Mouse (Mus musculus) skeletal muscle tissue, adult 2 months (tissue): ENCODE measurements around the gene Ptprd.

Experiments
- DNase-seq: peaks from one replicate; pipeline ENCODE4 v3.0.0-alpha.2; 2012; ENCODE audit warnings: low read depth, low spot score

Ptprd gene

DNA sequence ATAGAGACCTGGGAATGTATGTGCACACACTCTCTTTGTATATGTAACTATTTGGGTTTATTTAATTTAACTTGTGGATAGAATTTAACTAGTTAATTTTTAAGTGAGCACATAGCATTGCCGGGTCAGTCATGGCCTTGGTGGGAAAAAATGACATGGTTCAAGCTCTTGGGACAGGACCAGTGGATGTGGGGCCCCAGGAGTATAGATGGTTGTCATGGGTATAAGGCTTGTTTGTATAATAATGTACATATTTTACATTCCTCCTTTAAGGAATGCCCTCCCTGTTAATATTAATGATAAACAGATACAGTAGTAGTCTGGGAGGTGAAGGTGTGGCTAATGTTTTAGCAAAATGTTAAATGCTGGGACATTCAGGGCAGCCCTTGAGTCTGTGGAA, 962.8 kb downstream of the Ptprd start:
- no peak for DNase-seq

DNA sequence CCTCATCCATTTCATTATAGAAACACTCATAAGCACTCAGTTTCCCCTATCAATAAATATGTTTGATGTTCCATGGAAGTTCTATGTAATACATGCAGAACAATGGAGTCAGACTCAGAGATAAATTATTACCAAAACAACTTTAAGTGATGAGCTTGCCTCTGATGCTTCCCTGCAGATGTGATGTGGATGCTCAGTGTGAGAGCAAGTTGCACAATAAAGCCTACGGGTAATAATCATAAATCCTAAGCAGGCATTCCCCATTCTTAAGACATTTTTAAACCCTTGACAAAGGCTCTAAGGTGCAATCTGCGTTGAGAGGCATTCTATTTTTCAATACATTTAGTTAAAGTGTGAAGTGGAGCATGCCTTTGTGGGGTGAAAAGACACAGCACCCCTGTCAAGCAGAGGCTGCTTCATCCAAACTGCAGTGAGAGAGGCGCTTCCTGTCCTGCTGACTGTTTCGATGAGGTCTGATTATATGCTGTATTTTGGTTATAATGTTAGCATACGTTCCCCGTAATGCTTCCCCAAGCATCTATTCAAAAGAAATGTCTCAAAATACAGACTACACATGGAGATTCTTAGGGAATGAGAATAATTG, 969.8 kb downstream of the Ptprd start:
- no peak for DNase-seq

DNA sequence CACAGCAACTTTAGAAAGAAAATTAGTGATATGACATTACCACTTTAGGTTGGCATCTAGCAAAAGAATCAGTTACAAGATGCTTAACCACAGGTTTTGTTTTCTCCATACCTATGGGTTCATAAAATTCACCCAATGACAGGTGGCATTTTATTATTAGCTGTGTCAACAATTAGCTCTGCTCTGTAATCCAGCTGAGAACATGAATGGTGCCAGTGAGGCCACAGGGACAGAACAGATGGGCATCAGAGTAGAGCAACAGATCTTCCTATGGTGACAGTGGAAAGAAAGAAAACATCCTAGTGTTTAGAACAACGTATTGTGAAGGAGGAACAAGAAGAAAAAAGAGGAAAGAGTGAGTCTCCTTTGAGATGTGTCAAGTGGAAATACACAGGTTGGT, 973.6 kb downstream of the Ptprd start:
- DNase-seq = no peak

DNA sequence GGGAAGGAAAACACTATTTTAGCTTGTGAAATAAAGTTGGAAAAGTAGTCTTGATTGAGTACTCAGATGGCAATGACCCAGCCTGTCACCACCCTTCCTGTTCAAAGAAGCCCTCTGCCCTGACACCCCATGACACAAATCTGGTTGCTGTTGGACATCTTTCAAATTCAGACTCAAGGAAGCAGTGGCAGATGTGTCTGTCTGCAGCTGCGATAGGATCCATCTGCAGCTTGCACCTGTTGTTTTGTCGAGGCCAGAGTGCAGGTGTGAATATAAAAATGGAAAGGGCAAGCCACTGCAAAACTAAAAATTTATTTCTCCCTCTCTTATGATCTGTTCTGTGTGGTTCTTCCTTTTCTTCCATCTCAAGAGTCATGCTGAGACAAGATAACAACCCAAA, 978.5 kb downstream of the Ptprd start:
- no peak for DNase-seq

GRCm38 (mm10) chr4:77168866-77169265, 1042.9 kb downstream of the Ptprd start:
- DNase-seq = peak; percentile 72

GRCm38 (mm10) chr4:77157601-77158000, 1054.2 kb downstream of the Ptprd start:
- no peak for DNase-seq

GRCm38 (mm10) chr4:77155561-77155960, 1056.2 kb downstream of the Ptprd start:
- DNase-seq = no peak

DNA sequence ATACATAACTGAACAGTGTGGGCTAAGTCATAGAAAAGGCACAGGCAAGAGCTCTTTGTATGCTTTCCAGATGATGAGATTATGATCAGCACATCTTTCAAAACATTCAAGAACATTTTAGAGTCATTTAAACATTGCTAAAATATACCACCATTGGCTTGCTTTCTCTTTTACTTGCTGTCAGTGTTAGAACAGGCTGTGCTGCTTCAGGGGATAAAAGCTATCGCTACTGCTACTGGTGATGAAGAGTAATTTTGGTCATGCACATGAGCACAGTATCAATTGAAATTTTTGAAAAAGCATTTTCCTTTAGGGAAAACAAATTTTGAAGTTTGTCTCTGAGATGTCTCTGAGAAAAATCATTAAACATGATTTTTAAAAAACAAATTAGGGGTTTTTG, 1056.7 kb downstream of the Ptprd start:
- no peak for DNase-seq

- DNase-seq = no peak
Observed at GRCm38 (mm10) chr4:77124852-77125251, 1086.9 kb downstream of the Ptprd start.

DNA sequence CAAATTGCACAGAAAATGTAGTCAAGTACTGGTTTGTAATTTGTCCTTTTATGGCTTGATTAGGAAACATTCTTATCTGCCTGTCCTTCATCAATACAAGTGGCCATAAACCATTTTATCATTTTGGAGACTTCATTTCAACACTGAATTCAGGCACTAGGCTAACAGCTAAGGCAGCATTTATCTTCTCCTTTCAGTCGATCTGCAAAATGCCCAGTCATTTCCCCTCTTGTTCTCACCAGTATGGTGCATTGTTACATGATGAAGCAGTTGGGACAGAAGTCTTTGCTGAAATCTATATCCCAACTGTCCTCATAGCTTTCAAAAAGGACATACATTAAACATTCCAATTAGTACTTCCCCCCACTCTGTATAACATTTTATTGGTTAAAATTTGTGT, 1100.9 kb downstream of the Ptprd start:
- DNase-seq = no peak

DNA sequence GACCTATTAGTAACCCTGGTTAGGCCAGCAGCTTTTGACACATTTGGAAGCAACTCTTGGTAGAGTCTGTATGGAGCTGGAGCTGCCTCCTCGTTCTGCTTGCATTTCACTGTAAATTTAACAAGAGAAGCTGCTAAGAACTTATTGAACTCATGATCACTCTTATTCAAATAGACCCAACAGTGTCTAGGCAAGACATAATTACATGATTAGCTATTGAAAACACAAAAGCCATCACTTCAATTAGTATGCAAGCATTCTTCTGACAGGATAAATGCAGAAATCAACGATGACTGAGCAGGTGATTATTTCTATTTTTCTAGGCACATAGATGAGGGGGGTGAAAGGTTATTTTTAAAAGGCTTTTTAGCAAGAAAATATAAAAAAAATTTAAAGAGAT, 1104.5 kb downstream of the Ptprd start:
- DNase-seq = no peak

- DNase-seq = peak; percentile 17
Observed at GRCm38 (mm10) chr4:77083165-77083564, 1128.6 kb downstream of the Ptprd start.

- DNase-seq = no peak
Observed at GRCm38 (mm10) chr4:77077607-77078006, 1134.2 kb downstream of the Ptprd start.

DNA sequence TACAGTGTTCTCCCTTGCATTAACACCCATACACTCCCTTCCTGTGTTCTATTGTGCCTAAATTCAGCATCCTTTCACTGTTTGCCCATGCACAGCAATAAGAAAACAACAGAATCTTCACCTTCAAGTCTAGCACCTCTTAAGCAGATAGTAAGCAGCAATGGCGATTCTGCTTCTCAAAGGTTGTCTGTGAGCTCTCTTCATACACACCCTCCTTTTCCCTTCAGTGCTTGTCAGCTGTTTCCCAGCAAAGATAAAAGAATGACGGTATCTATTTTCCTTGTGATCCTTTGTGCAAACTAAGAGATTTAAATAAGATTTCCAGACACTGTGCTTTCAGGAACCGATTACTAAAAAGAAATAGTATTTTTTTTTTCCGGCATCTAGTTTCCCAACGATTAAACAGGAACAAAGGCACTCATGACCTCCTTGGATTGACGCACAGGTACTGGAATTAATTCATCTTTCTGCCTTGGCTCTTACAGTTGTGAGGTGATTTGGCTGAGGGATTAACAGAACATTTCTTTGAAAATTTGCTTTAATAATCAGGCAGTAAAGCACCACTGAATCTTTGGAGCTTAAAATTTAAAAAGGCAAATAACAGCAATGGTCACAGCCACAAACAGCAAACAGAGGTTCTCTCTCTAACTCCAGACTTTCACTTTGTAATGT, 1161.1 kb downstream of the Ptprd start:
- no peak for DNase-seq

DNA sequence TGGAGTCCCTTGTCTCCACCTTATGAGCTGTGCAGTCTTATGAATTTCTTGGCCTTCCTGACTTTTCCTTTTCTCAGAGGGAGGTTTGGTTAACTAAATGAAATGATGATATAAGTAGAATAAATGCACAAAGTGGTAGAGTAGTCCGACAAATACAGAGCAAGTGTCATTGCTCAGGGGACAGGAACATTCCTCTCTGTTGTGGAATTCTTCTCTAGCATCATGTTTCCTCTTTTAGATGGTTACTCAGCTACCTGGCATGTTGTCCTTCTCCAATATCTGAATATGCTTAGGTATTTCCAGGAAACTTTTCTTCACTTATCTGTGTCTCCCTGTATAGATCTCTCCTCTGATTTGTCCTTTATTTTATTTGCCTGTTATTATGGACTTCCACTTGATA, 1207.3 kb downstream of the Ptprd start:
- DNase-seq = no peak

DNA sequence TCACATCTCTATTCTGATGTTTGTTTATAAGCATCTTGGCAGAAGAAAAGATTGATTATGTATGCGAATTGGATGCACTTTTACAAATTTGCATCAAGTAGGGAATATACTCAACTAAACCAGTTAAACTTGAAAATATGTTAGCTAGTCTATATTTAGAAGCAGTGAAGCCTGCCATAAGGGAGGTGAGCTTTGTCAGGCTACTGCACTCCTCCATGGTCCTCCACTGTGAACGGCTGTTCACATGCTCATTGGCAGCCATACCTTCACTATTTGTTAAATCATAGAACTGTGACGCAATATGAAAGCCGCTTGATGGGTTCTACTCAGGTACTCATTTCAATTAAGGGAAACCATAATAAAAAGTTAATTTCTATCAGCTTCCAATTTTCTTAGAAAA, 1215.6 kb downstream of the Ptprd start:
- DNase-seq = no peak

DNA sequence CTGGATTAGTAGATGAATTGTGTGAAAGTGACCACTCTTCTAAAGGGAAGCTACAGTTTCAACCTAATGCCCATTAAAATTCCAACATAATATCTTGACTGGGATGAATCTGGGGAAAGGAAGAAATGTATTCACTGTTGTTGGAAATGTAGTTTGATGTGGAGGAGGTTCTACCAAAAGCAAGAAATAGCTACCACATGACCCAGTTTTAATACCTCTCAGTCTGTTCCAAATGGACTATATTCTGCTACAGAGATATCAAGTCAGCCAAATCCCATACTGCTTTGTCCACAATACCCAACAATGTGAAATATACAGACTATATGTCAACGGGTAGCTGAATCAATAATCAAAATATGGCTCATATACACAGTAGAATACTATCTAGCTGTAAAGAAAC, 1221.8 kb downstream of the Ptprd start:
- no peak for DNase-seq

DNA sequence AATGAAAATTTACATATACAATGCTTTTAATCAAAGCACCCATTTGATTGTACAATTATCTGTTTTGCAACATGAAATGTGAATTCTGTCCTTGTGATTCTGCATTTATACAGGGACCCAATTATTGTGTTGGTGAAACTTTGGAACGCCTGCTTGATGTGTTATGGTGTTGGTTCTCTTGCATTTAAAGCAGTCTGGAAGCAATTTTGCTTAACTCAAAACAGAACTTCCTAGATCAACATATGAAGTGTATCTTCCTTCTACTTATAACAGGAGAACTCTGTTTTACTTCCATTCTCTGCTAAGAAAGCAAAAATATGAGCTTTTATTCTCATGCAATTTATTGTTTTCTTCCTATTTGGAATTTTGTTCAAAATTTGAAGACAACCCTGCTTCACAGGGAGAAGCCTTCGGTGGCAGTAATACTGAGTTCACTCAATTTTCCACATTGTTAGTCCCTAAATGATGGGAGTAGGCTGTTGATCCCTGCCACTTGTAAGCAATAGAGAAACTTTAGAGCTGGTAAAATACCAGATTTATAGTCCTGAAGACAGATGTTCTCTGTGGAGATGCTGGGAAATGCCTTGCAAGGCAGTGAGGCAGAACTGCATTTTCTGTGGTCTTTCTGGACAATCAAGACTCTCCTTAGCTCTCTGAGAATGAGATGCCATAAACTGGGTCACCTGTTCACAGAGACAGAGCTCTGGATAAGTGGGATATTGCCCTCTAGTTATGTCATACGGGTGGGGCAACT, 1234.5 kb downstream of the Ptprd start:
- DNase-seq = no peak

- peak; percentile 2 for DNase-seq
Observed at GRCm38 (mm10) chr4:76948251-76948650, 1263.5 kb downstream of the Ptprd start.

GRCm38 (mm10) chr4:76941382-76942360, 1270.1 kb downstream of the Ptprd start:
- DNase-seq = no peak

- no peak for DNase-seq
Observed at GRCm38 (mm10) chr4:76931559-76931958, 1280.2 kb downstream of the Ptprd start.
